Mouse (Mus musculus) heart, embryonic 13.5 days (tissue): ENCODE data around the gene Insrr. TPM values are rescaled to one million over a fixed set of nuclear protein-coding genes. Genes with fewer than 3 reads are reported as not detected.
"Not testable (repeated sequence)": the region's sequence is repeated elsewhere in the genome, so short reads cannot be mapped to it uniquely, and the experiment has no call there.

Source experiments
- ATAC-seq: fragments of 200-750 bp; cut with Nextera tagmentation; 2 replicates; pipeline ENCODE4 v1.8.0; 2017; ENCODE audit warnings: moderate TSS enrichment; ENCODE audit not compliant: insufficient number of reproducible peaks, low FRiP score, low TSS enrichment; ENCODE audit errors: extremely low read depth
- H3K27ac ChIP-seq: fragments of 300-500 bp; sonication (generic); replicated peaks from 2 replicates; pipeline ENCODE4 v1.5.1; 2015; ENCODE audit warnings: moderate library complexity, mild to moderate bottlenecking, inconsistent platforms
- H3K27me3 ChIP-seq: fragments of 300-500 bp; sonication (generic); replicated peaks from 2 replicates; pipeline ENCODE4 v1.6.1; 2015; ENCODE audit warnings: mild to moderate bottlenecking, inconsistent platforms
- H3K36me3 ChIP-seq: fragments of 300-500 bp; sonication (generic); 2 replicates; pipeline ENCODE4 v1.6.1; 2015; ENCODE audit warnings: mild to moderate bottlenecking, inconsistent platforms
- H3K4me1 ChIP-seq: fragments of 300-500 bp; sonication (generic); 2 replicates; pipeline ENCODE4 v1.6.1; 2015; ENCODE audit warnings: inconsistent platforms
- H3K4me2 ChIP-seq: fragments of 300-500 bp; sonication (generic); 2 replicates; pipeline ENCODE4 v1.6.1; 2015; ENCODE audit warnings: inconsistent platforms, mild to moderate bottlenecking, moderate library complexity
- H3K4me3 ChIP-seq: fragments of 300-500 bp; sonication (generic); 2 replicates; pipeline ENCODE4 v1.5.1; 2015; ENCODE audit warnings: moderate library complexity, mild to moderate bottlenecking, inconsistent platforms
- H3K9ac ChIP-seq: fragments of 300-500 bp; sonication (generic); 2 replicates; pipeline ENCODE4 v1.6.1; 2015; ENCODE audit warnings: inconsistent platforms, mild to moderate bottlenecking, moderate library complexity
- H3K9me3 ChIP-seq: fragments of 300-500 bp; sonication (generic); 2 replicates; pipeline ENCODE4 v1.6.1; 2016; ENCODE audit warnings: inconsistent platforms
- WGBS: fragments of 180-500 bp; shearing (Covaris S2); methylation state at CpG from one replicate; pipeline ENCODE4 v1.1.7; 2015; ENCODE audit warnings: mixed read lengths; 5-methylcytosine and 5-hydroxymethylcytosine counted together
- polyA plus RNA-seq: library from polyadenylated mRNA; unstranded; fragments of >200 nt; fragmentation: Nextera tagmentation; extraction: Ambion mirVana; gene quantifications from 2 replicates; pipeline ENCODE4 v1.2.1, GENCODE M21; 2015

The Insrr gene
- polyA plus RNA-seq, 1 experiment from 2014 or later: 0.08 TPM

- H3K27ac ChIP-seq: no peak overlapping the region
- no peaks in the 10 kb centered on the region for H3K9me3 ChIP-seq
- ATAC-seq: no peak
- H3K4me1 ChIP-seq: no peaks in the 10 kb centered on the region
- H3K4me3 ChIP-seq: no peak overlapping the region
- peaks cover 69% of the 10 kb centered on the region for H3K36me3 ChIP-seq
- no peaks in the 10 kb centered on the region for H3K27me3 ChIP-seq
- 79% methylated on average over 8 of the region's 8 CpGs for WGBS
- no peak overlapping the region for H3K9ac ChIP-seq
- no peak overlapping the region for H3K4me2 ChIP-seq
Observed at GRCm38 (mm10) chr3:87857666-87858065, 60.9 kb downstream of the Insrr start.

GRCm38 (mm10) chr3:87859813-87860212 is 63.1 kb downstream of the Insrr start:
- no peaks in the 10 kb centered on the region for H3K9me3 ChIP-seq
- WGBS: 22% methylated on average over 3 of the region's 3 CpGs
- no peak for ATAC-seq
- H3K4me3 ChIP-seq: no peak overlapping the region
- H3K36me3 ChIP-seq: peaks cover 87% of the 10 kb centered on the region
- H3K27me3 ChIP-seq: no peaks in the 10 kb centered on the region
- no peak overlapping the region for H3K9ac ChIP-seq
- H3K27ac ChIP-seq: no peak overlapping the region
- H3K4me1 ChIP-seq: no peaks in the 10 kb centered on the region
- H3K4me2 ChIP-seq: no peak overlapping the region

GRCm38 (mm10) chr3:87864111-87864510 is 67.4 kb downstream of the Insrr start:
- 82% methylated on average over 4 of the region's 4 CpGs for WGBS
- not testable (repeated sequence) for H3K27ac ChIP-seq, H3K4me3 ChIP-seq, H3K27me3 ChIP-seq, H3K9me3 ChIP-seq, H3K4me1 ChIP-seq, H3K9ac ChIP-seq, H3K4me2 ChIP-seq, ATAC-seq
- peaks cover 94% of the 10 kb centered on the region for H3K36me3 ChIP-seq

Other genes with a start within 250 kb of the Insrr start
- gene Arhgef11, start 179.4 kb upstream of the Insrr start, polyA plus RNA-seq: 7.7 and 8.3 TPM in 2 replicates
- gene Lrrc71, start 48.3 kb upstream of the Insrr start, polyA plus RNA-seq: 0.25 TPM in 1 of 2 replicates, not detected in the other
- 0.66 and 1.5 TPM in 2 replicates for gene Ntrk1, start 1.8 kb upstream of the Insrr start, polyA plus RNA-seq
- 17.1 and 18.1 TPM in 2 replicates for gene Pear1, start 27.4 kb downstream of the Insrr start, polyA plus RNA-seq
- gene Sh2d2a, start 49.8 kb downstream of the Insrr start, polyA plus RNA-seq: 0.04 and 0.17 TPM in 2 replicates
- 9.7 and 11.7 TPM in 2 replicates for gene Prcc, start 88.7 kb downstream of the Insrr start, polyA plus RNA-seq
- gene Hdgf, start 109.4 kb downstream of the Insrr start, polyA plus RNA-seq: 127 and 141 TPM in 2 replicates
- 55.0 and 57.2 TPM in 2 replicates for gene Mrpl24, start 122.6 kb downstream of the Insrr start, polyA plus RNA-seq
- gene Isg20l2, start 133.4 kb downstream of the Insrr start, polyA plus RNA-seq: 28.9 and 30.1 TPM in 2 replicates
- 13.4 and 16.0 TPM in 2 replicates for gene Rrnad1, start 133.8 kb downstream of the Insrr start, polyA plus RNA-seq
- 6.2 and 8.4 TPM in 2 replicates for gene Crabp2, start 151.7 kb downstream of the Insrr start, polyA plus RNA-seq
- gene Nes, start 174.1 kb downstream of the Insrr start, polyA plus RNA-seq: 18.7 and 18.9 TPM in 2 replicates
- gene Bcan, start 203.3 kb downstream of the Insrr start, polyA plus RNA-seq: 0.07 TPM in 1 of 2 replicates, not detected in the other
- not detected in 2 replicates for gene Hapln2, start 230.6 kb downstream of the Insrr start, polyA plus RNA-seq
- gene Gpatch4, start 246.2 kb downstream of the Insrr start, polyA plus RNA-seq: 18.7 and 20.9 TPM in 2 replicates